Mouse (Mus musculus): Measurements from ENCODE around the gene Trappc1.

DNA sequence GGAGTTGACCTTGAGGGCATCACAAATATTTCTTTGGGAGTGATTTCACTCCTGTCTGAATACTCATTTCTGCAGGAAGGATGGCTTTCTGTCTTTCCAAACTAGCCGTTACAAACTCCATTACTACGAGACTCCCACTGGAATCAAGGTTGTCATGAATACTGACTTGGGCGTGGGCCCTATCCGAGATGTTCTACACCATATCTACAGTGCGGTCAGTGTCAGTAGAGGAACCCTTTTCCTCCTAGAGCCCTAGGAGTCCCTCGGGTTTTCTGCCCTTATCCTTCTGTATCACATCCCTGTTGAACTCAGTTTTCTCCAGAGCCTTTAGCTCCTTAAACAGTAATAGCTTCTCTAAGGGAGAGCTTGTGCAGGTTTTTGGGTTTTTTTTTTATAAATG, 969 bp downstream of the Trappc1 start:
- TF ChIP-seq EP300 (optimal IDR thresholded peaks at IDR 0.05) (no peak), CTCF (IDR thresholded peaks at IDR 0.05; ENCODE audit: low read depth) (no peak)

Measured in stomach, postnatal 0 days (tissue).